Mouse (Mus musculus) kidney, embryonic 14.5 days (tissue): ENCODE results near the gene Stat1. TPM values are rescaled to one million over a fixed set of nuclear protein-coding genes. Genes with fewer than 3 reads are reported as not detected.

Experiments used
- ATAC-seq: fragments of 200-750 bp; cut with Nextera tagmentation; 2 replicates; pipeline ENCODE4 v1.8.0; 2017; ENCODE audit warnings: moderate number of reproducible peaks, mild to moderate bottlenecking, moderate TSS enrichment, moderate library complexity; ENCODE audit not compliant: low FRiP score, low TSS enrichment
- H3K27ac ChIP-seq: fragments of 300-500 bp; sonication (generic); 2 replicates; pipeline ENCODE4 v1.5.1; 2014; ENCODE audit warnings: low read depth, mild to moderate bottlenecking, low read length, moderate library complexity, mixed read lengths
- H3K27me3 ChIP-seq: fragments of 300-500 bp; sonication (generic); 2 replicates; pipeline ENCODE4 v1.6.1; 2014; ENCODE audit warnings: mild to moderate bottlenecking, low read length; ENCODE audit not compliant: control insufficient read depth, insufficient read depth
- H3K36me3 ChIP-seq: fragments of 300-500 bp; sonication (generic); 2 replicates; pipeline ENCODE4 v1.6.1; 2014; ENCODE audit warnings: low read length, mixed read lengths; ENCODE audit not compliant: control insufficient read depth, insufficient read depth
- H3K4me1 ChIP-seq: fragments of 300-500 bp; sonication (generic); 2 replicates; pipeline ENCODE4 v1.6.1; 2014; ENCODE audit warnings: low read length, mixed read lengths; ENCODE audit not compliant: control insufficient read depth, insufficient read depth
- H3K4me2 ChIP-seq: fragments of 300-500 bp; sonication (generic); replicated peaks from 2 replicates; pipeline ENCODE4 v1.6.1; 2014; ENCODE audit warnings: low read depth, mild to moderate bottlenecking, low read length
- H3K4me3 ChIP-seq: fragments of 300-500 bp; sonication (generic); 2 replicates; pipeline ENCODE4 v1.5.1; 2014; ENCODE audit warnings: mild to moderate bottlenecking, low read length
- H3K9ac ChIP-seq: fragments of 300-500 bp; sonication (generic); 2 replicates; pipeline ENCODE4 v1.6.1; 2014; ENCODE audit warnings: low read depth, mild to moderate bottlenecking, low read length, moderate library complexity
- H3K9me3 ChIP-seq: fragments of 300-500 bp; sonication (generic); 2 replicates; pipeline ENCODE4 v1.6.1; 2016; ENCODE audit warnings: low read length; ENCODE audit not compliant: control insufficient read depth
- WGBS: fragments of 180-500 bp; shearing (Covaris S2); extraction: QIAGEN DNeasy Blood & Tissue Kit; methylation state at CpG from one replicate; pipeline ENCODE4 v1.1.7; 2014; 5-methylcytosine and 5-hydroxymethylcytosine counted together
- polyA plus RNA-seq: library from polyadenylated mRNA; unstranded; fragments of >200 nt; fragmentation: Nextera tagmentation; extraction: Ambion mirVana; gene quantifications from 2 replicates; pipeline ENCODE4 v1.2.1, GENCODE M21; 2014

The Stat1 gene
- polyA plus RNA-seq, 1 experiment from 2014 or later, result 20.0 TPM

DNA sequence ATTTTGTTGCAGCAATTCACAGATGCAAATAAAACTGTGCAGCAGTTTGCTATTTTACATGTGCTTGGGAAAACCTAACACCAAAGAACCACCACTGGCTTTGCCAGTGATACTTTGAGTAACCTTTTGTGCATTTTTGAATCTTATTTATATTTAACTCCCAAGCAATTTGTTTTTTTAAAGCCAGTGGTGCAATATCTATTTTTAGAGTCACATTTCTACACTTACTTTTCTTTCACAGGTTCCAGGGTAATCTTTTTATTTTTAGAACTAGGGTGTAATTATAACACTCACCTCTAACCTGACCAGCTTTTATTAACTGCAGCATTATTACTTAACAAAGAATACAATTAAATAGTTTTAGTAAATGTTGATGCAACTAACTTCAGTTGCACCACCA is 62.8 kb downstream of the Stat1 start:
- no peaks in the 10 kb centered on the region for H3K9me3 ChIP-seq
- no peak overlapping the region for H3K9ac ChIP-seq
- no peak overlapping the region for H3K4me2 ChIP-seq
- no peaks in the 10 kb centered on the region for H3K4me1 ChIP-seq
- H3K4me3 ChIP-seq, result no peak overlapping the region
- H3K27ac ChIP-seq, result no peak overlapping the region
- H3K36me3 ChIP-seq, result no peaks in the 10 kb centered on the region
- no peak for ATAC-seq
- no peaks in the 10 kb centered on the region for H3K27me3 ChIP-seq

DNA sequence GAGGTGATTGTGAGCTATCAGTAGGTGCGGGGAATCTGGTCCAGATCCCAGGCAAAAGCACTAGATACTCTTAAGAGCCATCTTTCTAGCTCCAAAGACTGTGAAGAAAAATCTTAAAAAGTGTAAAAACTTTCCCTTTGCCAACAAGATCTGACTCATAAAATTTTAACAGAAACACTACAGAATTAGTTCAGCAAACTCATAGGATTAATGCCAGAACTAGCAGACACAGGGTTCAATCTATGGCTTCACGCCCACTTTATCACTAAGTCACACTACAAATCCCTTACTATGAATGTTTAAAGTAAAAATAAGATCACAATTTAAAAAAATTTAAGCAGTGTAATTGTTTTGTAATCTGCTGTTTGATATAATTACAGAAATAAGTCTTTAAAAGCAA is 63.8 kb downstream of the Stat1 start:
- no peak for ATAC-seq
- WGBS, result 90% methylated on average over 2 of the region's 2 CpGs
- no peaks in the 10 kb centered on the region for H3K9me3 ChIP-seq
- H3K4me3 ChIP-seq, result no peak overlapping the region
- H3K4me2 ChIP-seq, result no peak overlapping the region
- peaks cover 2% of the 10 kb centered on the region; the same call in 1 of the 2 replicates for H3K36me3 ChIP-seq
- no peak overlapping the region for H3K27ac ChIP-seq
- H3K4me1 ChIP-seq, result no peaks in the 10 kb centered on the region
- no peaks in the 10 kb centered on the region for H3K27me3 ChIP-seq
- no peak overlapping the region for H3K9ac ChIP-seq

Other genes starting within 250 kb of the Stat1 start
- gene Myo1b, start 203.4 kb upstream of the Stat1 start, polyA plus RNA-seq, result 54.4 and 88.8 TPM in 2 replicates
- 0.86 and 0.95 TPM in 2 replicates for gene Stat4, start 132.3 kb upstream of the Stat1 start, polyA plus RNA-seq
- 35.1 and 37.1 TPM in 2 replicates for gene Gls, start 113.8 kb downstream of the Stat1 start, polyA plus RNA-seq